Mouse (Mus musculus) ES-E14 (cell line): ENCODE data around the gene Atp6v0a1.
"Not testable (repeated sequence)": the region's sequence is repeated elsewhere in the genome, so short reads cannot be mapped to it uniquely, and the experiment has no call there.

Source experiments
- CHD2 ChIP-seq: IDR thresholded peaks from 2 replicates; pipeline ENCODE4 v1.6.1; 2014; ENCODE audit warnings: mild to moderate bottlenecking, low read depth, low read length, inconsistent platforms
- HCFC1 ChIP-seq: IDR thresholded peaks from 2 replicates; pipeline ENCODE4 v1.6.1; 2012; ENCODE audit warnings: low read length, inconsistent platforms, borderline replicate concordance; ENCODE audit not compliant: insufficient read depth
- MAFK ChIP-seq: IDR thresholded peaks from 2 replicates; pipeline ENCODE4 v1.6.1; 2014; ENCODE audit warnings: mild to moderate bottlenecking, low read depth, low read length, inconsistent platforms; ENCODE audit not compliant: insufficient read depth
- ZC3H11A ChIP-seq: IDR thresholded peaks from 2 replicates; pipeline ENCODE4 v1.6.1; 2012; ENCODE audit warnings: low read depth, mild to moderate bottlenecking, inconsistent platforms, low read length, borderline replicate concordance
- ZNF384 ChIP-seq: IDR thresholded peaks from 2 replicates; pipeline ENCODE4 v1.6.1; 2012; ENCODE audit warnings: low read depth, low read length, inconsistent platforms

DNA sequence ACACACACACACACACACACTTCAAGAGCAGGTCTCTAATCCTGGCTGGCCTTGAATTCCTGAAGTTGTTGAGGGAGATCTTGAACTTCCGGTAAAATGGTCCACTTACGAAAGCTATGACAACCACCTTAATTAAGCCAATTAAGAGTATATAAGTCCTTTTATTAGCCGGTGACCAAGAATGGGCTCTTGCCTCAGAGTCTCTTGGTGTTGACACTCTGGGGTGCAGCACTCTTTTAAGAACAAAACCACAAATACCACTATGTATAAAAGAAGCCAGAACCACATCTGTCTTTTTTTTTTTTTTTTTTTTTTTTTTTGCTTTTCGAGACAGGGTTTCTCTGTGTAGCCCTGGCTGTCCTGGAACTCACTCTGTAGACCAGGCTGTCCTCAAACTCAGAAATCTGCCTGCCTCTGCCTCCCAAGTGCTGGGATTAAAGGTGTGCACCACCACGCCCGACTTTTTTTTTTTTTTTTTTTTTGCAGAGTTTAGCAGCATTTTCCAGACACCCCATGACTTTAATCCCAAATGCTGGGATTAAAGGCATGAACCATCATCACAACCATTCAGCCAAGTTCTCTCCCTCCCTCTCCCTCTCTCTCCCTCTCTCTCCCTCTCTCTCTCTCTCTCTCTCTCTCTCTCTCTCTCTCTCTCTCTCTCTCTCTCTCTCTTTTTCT is 7.2 kb upstream of the Atp6v0a1 start:
- not testable (repeated sequence) for TF ChIP-seq ZC3H11A, CHD2, ZNF384, MAFK, HCFC1
